Mouse (Mus musculus) right cerebral cortex, postnatal 25 days (tissue): ENCODE results near the gene Endog.

Experiments used
- DNase-seq: peaks from one replicate; pipeline ENCODE4 v3.0.0; 2022

The Endog gene

DNA sequence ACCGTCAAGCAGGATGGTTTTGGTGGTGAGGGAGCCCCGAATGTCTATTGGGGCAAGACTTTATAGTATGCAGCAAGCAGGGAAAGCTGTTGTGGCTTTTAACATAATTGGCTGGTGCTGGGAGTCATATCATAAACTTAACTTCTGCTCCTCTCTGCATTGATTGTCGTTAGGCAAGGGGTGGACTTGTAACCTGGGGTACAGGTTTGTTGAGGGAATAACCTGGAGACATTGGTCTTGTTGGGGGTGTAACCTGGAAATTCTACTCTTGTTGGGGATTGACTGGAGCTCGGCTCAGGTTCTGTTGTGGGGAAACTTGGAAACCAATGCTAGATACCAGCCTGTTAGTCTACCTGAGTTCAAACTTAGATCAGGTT, 40.9 kb downstream of the Endog start:
- no peak for DNase-seq

DNA sequence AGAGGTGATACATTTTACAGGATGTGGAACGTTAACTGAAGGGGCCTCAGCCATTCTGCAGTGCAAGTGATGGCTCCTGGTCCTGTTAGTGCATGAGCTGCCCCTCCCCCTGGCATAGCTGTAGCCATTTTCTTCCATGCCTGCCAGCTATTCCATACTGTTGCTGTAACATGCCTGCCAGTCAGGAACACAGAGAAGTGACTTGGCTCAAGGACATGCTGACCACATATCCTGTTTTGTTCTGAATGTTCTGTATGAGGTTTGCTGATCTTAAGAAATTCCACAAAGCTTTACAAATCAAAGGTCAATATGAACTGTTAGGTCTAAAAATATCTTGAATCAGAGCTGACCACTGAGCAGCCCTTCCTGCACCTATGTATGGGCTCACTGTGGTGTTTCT, 41.7 kb downstream of the Endog start:
- DNase-seq, result no peak

DNA sequence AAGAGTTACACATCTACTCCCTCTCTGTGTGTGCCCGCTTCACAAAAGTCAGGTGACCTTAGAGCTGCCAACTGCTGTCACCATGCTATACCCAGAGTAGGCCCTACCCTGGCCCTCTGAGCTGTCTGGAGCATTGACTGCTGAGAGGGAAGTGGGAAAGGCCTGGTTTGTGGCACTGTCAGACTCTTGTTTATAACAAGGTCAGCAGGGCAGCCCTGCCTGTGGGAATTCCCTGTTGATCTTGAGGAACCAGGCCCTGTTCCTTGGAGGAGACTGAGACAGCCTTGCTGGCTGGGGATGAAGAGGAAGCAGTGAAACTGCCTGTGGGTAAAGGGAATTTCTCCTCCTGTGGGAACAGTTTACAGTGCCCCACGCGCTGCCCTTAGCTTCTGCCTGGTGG, 43.5 kb downstream of the Endog start:
- no peak for DNase-seq

DNA sequence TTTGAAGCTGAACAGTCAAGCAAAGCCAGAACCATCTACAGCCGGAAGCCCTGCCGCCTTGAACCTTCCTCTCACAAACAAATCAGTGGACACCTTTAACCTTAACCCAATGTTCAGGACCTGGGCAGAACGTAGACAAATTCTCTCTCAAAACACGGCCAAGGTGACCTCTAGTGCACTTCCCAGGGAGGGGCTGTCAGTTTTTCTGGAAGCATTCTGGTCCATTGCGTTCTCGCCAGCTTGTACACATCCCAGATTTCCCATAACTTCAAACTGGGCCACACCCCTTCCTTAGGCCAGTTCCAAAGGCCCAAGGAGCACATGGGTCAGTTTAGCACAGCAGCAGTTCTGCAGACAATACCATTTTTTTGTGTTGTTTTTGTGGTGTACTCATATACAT, 44.2 kb downstream of the Endog start:
- no peak for DNase-seq

DNA sequence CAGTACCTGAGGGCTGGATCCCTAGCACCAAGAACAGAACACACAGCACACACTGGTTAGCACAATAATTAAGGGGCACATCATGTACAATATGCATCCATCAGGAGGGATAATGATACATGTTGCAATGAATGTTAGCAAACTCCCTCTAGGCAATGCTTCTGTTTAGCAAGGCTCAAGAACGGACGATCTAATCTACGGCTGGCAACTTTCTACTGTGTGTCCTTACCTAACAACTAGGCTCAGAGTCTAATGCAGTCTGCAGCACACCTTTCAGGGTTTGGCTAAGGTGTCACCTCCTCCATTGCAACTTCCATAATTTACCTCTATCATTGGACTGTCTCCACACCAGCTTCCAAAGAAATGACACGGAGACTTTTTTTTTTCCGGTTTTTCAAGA, 45.0 kb downstream of the Endog start:
- DNase-seq, result no peak
